Mouse (Mus musculus): ENCODE measurements around the gene Stat6. TPM values are rescaled to one million over a fixed set of nuclear protein-coding genes. Genes with fewer than 3 reads are reported as not detected.

Gene Stat6
- polyA plus RNA-seq, 1 experiment from 2014 or later = 6.8 TPM

DNA sequence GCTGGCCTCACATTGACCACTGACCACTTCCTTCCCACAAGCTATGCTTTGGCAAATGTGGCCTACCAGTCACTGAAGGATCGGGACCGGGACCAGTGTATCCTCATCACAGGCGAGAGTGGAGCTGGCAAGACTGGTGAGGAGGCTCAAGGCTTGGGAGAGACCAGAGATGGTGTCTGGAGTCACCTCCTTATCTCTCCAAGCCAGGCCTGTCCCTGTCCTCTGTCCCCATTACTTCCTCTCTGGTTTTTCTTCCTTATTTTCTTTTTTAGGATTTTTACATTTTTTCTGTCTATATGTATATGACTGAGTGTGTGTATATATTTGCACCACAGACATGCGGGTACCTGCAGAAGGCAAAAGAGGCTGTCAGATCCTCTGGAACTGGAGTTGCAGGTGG lies 63.0 kb downstream of the Stat6 start:
- WGBS = 99% methylated on average over 4 of the region's 4 CpGs

GRCm38 (mm10) chr10:127707721-127708120 lies 64.9 kb downstream of the Stat6 start:
- Histone ChIP-seq H3K4me1 (ENCODE audit: control insufficient read depth, insufficient read depth, low read length) (no peaks in the 10 kb centered on the region), H3K27ac (ENCODE audit: low read depth, low read length) (no peak overlapping the region), H3K9me3 (ENCODE audit: control insufficient read depth, low read length) (no peaks in the 10 kb centered on the region), H3K27me3 (ENCODE audit: control insufficient read depth, insufficient read depth, low read length) (no peaks in the 10 kb centered on the region), H3K4me3 (ENCODE audit: low read depth, low read length) (no peak overlapping the region), H3K4me2 (ENCODE audit: low read depth) (no peak overlapping the region), H3K36me3 (ENCODE audit: control insufficient read depth, insufficient read depth, low read length) (no peaks in the 10 kb centered on the region), H3K9ac (ENCODE audit: low read length) (no peak overlapping the region)
- ATAC-seq (ENCODE audit: insufficient read depth, low FRiP score, low TSS enrichment) (no peak), DNase-seq (ENCODE audit: low spot score) (no peak)
- WGBS = 88% methylated on average over 7 of the region's 7 CpGs

More for the DNA sequence above, 63.0 kb downstream of the Stat6 start:
- Histone ChIP-seq H3K36me3 (ENCODE audit: control insufficient read depth, insufficient read depth, low read length) (no peaks in the 10 kb centered on the region), H3K27me3 (ENCODE audit: control insufficient read depth, insufficient read depth, low read length) (no peaks in the 10 kb centered on the region), H3K9ac (ENCODE audit: low read length) (no peak overlapping the region), H3K4me1 (ENCODE audit: control insufficient read depth, insufficient read depth, low read length) (no peaks in the 10 kb centered on the region), H3K9me3 (ENCODE audit: control insufficient read depth, low read length) (no peaks in the 10 kb centered on the region), H3K4me3 (ENCODE audit: low read depth, low read length) (no peak overlapping the region), H3K27ac (ENCODE audit: low read depth, low read length) (no peak overlapping the region), H3K4me2 (ENCODE audit: low read depth) (no peak overlapping the region)
- ATAC-seq (ENCODE audit: insufficient read depth, low FRiP score, low TSS enrichment) (no peak), DNase-seq (ENCODE audit: low spot score) (no peak)

DNA sequence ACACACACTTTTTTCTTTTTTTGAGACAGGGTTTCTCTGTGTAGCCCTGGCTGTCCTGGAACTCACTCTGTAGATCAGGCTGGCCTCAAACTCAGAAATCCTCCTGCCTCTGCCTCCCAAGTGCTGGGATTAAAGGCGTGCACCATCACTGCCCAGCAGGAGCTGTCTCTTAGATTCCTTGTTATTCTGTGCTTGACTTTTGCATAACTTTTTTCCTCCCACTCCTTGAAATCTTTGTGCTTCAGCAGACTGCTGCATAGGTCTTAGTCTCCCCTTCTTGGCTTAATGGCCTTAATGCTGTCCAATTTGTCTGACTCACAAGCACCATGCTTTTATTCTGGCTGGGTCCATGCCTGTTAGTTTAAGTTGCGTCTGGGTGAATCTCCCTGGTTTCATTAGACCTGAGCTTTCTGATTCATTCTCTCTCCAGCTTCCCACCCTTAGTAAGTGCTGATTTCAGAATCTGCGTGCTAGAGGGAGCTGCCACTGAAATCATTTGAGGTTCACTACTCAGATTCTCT lies 66.1 kb downstream of the Stat6 start:
- H3K27ac ChIP-seq (ENCODE audit: low read depth, low read length) = no peak overlapping the region
- no peaks in the 10 kb centered on the region for H3K27me3 ChIP-seq (ENCODE audit: control insufficient read depth, insufficient read depth, low read length)
- no peaks in the 10 kb centered on the region for H3K36me3 ChIP-seq (ENCODE audit: control insufficient read depth, insufficient read depth, low read length)
- H3K4me2 ChIP-seq (ENCODE audit: low read depth) = no peak overlapping the region
- no peaks in the 10 kb centered on the region for H3K4me1 ChIP-seq (ENCODE audit: control insufficient read depth, insufficient read depth, low read length)
- H3K9ac ChIP-seq (ENCODE audit: low read length) = no peak overlapping the region
- 80% methylated on average over 3 of the region's 3 CpGs for WGBS
- no peak for ATAC-seq (ENCODE audit: insufficient read depth, low FRiP score, low TSS enrichment)
- H3K9me3 ChIP-seq (ENCODE audit: control insufficient read depth, low read length) = no peaks in the 10 kb centered on the region
- no peak overlapping the region for H3K4me3 ChIP-seq (ENCODE audit: low read depth, low read length)
- DNase-seq (ENCODE audit: low spot score) = no peak

GRCm38 (mm10) chr10:127710331-127710730 lies 67.5 kb downstream of the Stat6 start:
- H3K9me3 ChIP-seq (ENCODE audit: control insufficient read depth, low read length) = no peaks in the 10 kb centered on the region
- no peak for ATAC-seq (ENCODE audit: insufficient read depth, low FRiP score, low TSS enrichment)
- DNase-seq (ENCODE audit: low spot score) = no peak
- no peaks in the 10 kb centered on the region for H3K27me3 ChIP-seq (ENCODE audit: control insufficient read depth, insufficient read depth, low read length)
- no peaks in the 10 kb centered on the region for H3K36me3 ChIP-seq (ENCODE audit: control insufficient read depth, insufficient read depth, low read length)
- no peak overlapping the region for H3K4me3 ChIP-seq (ENCODE audit: low read depth, low read length)
- no peak overlapping the region for H3K4me2 ChIP-seq (ENCODE audit: low read depth)
- 79% methylated on average over 13 of the region's 13 CpGs for WGBS
- H3K4me1 ChIP-seq (ENCODE audit: control insufficient read depth, insufficient read depth, low read length) = no peaks in the 10 kb centered on the region
- H3K27ac ChIP-seq (ENCODE audit: low read depth, low read length) = no peak overlapping the region
- H3K9ac ChIP-seq (ENCODE audit: low read length) = no peak overlapping the region

Other genes starting within 250 kb of the Stat6 start
- gene Stac3, start 141.3 kb upstream of the Stat6 start, polyA plus RNA-seq (2014; fragmentation: Nextera tagmentation; extraction: Ambion mirVana) = 0.50 and 0.95 TPM in 2 replicates
- gene Ndufa4l2, start 128.0 kb upstream of the Stat6 start, polyA plus RNA-seq (2014; fragmentation: Nextera tagmentation; extraction: Ambion mirVana) = 2.4 and 3.4 TPM in 2 replicates
- gene Shmt2, start 120.5 kb upstream of the Stat6 start, polyA plus RNA-seq (2014; fragmentation: Nextera tagmentation; extraction: Ambion mirVana) = 82.1 and 91.5 TPM in 2 replicates
- 45.7 and 46.8 TPM in 2 replicates for gene Nxph4, start 108.4 kb upstream of the Stat6 start, polyA plus RNA-seq (2014; fragmentation: Nextera tagmentation; extraction: Ambion mirVana)
- gene Lrp1, start 21.8 kb upstream of the Stat6 start, polyA plus RNA-seq (2014; fragmentation: Nextera tagmentation; extraction: Ambion mirVana) = 60.2 and 68.2 TPM in 2 replicates
- gene Nemp1, start 23.9 kb downstream of the Stat6 start, polyA plus RNA-seq (2014; fragmentation: Nextera tagmentation; extraction: Ambion mirVana) = 9.3 and 10.6 TPM in 2 replicates
- 6.2 and 7.8 TPM in 2 replicates for gene Nab2, start 25.6 kb downstream of the Stat6 start, polyA plus RNA-seq (2014; fragmentation: Nextera tagmentation; extraction: Ambion mirVana)
- 0.56 and 0.76 TPM in 2 replicates for gene Myo1a, start 62.2 kb downstream of the Stat6 start, polyA plus RNA-seq (2014; fragmentation: Nextera tagmentation; extraction: Ambion mirVana)
- 0.49 and 0.57 TPM in 2 replicates for gene Tac2, start 81.5 kb downstream of the Stat6 start, polyA plus RNA-seq (2014; fragmentation: Nextera tagmentation; extraction: Ambion mirVana)
- 7.0 and 8.0 TPM in 2 replicates for gene Zbtb39, start 96.6 kb downstream of the Stat6 start, polyA plus RNA-seq (2014; fragmentation: Nextera tagmentation; extraction: Ambion mirVana)
- 0.29 and 0.38 TPM in 2 replicates for gene Gpr182, start 108.7 kb downstream of the Stat6 start, polyA plus RNA-seq (2014; fragmentation: Nextera tagmentation; extraction: Ambion mirVana)
- gene Rdh1, start 116.7 kb downstream of the Stat6 start, polyA plus RNA-seq (2014; fragmentation: Nextera tagmentation; extraction: Ambion mirVana) = not detected in 2 replicates
- 0.13 TPM in 1 of 2 replicates, not detected in the other for gene Rdh16f1, start 116.8 kb downstream of the Stat6 start, polyA plus RNA-seq (2014; fragmentation: Nextera tagmentation; extraction: Ambion mirVana)
- not detected in 2 replicates for gene Rdh9, start 133.4 kb downstream of the Stat6 start, polyA plus RNA-seq (2014; fragmentation: Nextera tagmentation; extraction: Ambion mirVana)
- gene Rdh16, start 158.2 kb downstream of the Stat6 start, polyA plus RNA-seq (2014; fragmentation: Nextera tagmentation; extraction: Ambion mirVana) = not detected in 2 replicates
- gene Rdh19, start 206.9 kb downstream of the Stat6 start, polyA plus RNA-seq (2014; fragmentation: Nextera tagmentation; extraction: Ambion mirVana) = not detected in 2 replicates
- gene Rdh16f2, start 223.5 kb downstream of the Stat6 start, polyA plus RNA-seq (2014; fragmentation: Nextera tagmentation; extraction: Ambion mirVana) = not detected in 2 replicates
- not detected in 2 replicates for gene Rdh7, start 245.8 kb downstream of the Stat6 start, polyA plus RNA-seq (2014; fragmentation: Nextera tagmentation; extraction: Ambion mirVana)